Mouse (Mus musculus) heart, embryonic 14.5 days (tissue): ENCODE measurements around the gene Hist1h4i. TPM values are rescaled to one million over a fixed set of nuclear protein-coding genes. Genes with fewer than 3 reads are reported as not detected.

Source experiments
- microRNA-seq: library from miRNA; unstranded; fragments of <30 nt; microRNA quantifications from one replicate; pipeline ENCODE4, GENCODE M21; 2016
- polyA plus RNA-seq: library from polyadenylated mRNA; unstranded; fragments of >200 nt; fragmentation: Nextera tagmentation; extraction: Ambion mirVana; gene quantifications from 2 replicates; pipeline ENCODE4 v1.2.1, GENCODE M21; 2014

Gene Hist1h4i
- polyA plus RNA-seq, 1 experiment from 2014 or later: 9.3 TPM

Small RNAs within 50 kb of the gene (microRNA-seq; reads per million reads assigned to microRNA genes)
- gene Gm26300 (not detected), gene Gm44390 (not detected), gene Gm44486 (not detected)

Other genes with a start within 250 kb of the Hist1h4i start
- gene Hist1h2bq, start 231.2 kb downstream of the Hist1h4i start, polyA plus RNA-seq: 9.4 and 9.6 TPM in 2 replicates
- gene Hist1h2ao, start 230.9 kb downstream of the Hist1h4i start, polyA plus RNA-seq: not detected in 2 replicates
- gene Hist1h4m, start 229.6 kb downstream of the Hist1h4i start, polyA plus RNA-seq: not detected in 2 replicates
- 5.9 and 10.4 TPM in 2 replicates for gene Hist1h4n, start 209.2 kb downstream of the Hist1h4i start, polyA plus RNA-seq
- gene Hist1h2ap, start 207.9 kb downstream of the Hist1h4i start, polyA plus RNA-seq: 1,528 and 1,577 TPM in 2 replicates
- 10.6 and 11.1 TPM in 2 replicates for gene Hist1h2br, start 207.6 kb downstream of the Hist1h4i start, polyA plus RNA-seq
- 6.0 and 7.1 TPM in 2 replicates for gene Zfp184, start 96.3 kb downstream of the Hist1h4i start, polyA plus RNA-seq
- gene Pom121l2, start 60.2 kb downstream of the Hist1h4i start, polyA plus RNA-seq: not detected in 2 replicates
- gene Prss16, start 31.6 kb downstream of the Hist1h4i start, polyA plus RNA-seq: 0.88 TPM in 1 of 2 replicates, not detected in the other
- gene Hist1h2ah, start 5.8 kb downstream of the Hist1h4i start, polyA plus RNA-seq: 2.9 and 6.8 TPM in 2 replicates
- 1.9 and 2.3 TPM in 2 replicates for gene Hist1h2bk, start 5.5 kb downstream of the Hist1h4i start, polyA plus RNA-seq
- 9.7 and 11.2 TPM in 2 replicates for gene Hist1h2ag, start 1.6 kb upstream of the Hist1h4i start, polyA plus RNA-seq
- 2.5 and 2.6 TPM in 2 replicates for gene Hist1h2bj, start 1.9 kb upstream of the Hist1h4i start, polyA plus RNA-seq
- not detected in 2 replicates for gene Vmn1r188, start 43.1 kb upstream of the Hist1h4i start, polyA plus RNA-seq
- not detected in 2 replicates for gene Vmn1r189, start 64.5 kb upstream of the Hist1h4i start, polyA plus RNA-seq
- gene Vmn1r191, start 142.6 kb upstream of the Hist1h4i start, polyA plus RNA-seq: not detected in 2 replicates
- gene Vmn1r192, start 149.8 kb upstream of the Hist1h4i start, polyA plus RNA-seq: not detected in 2 replicates
- gene Vmn1r193, start 181.8 kb upstream of the Hist1h4i start, polyA plus RNA-seq: not detected in 2 replicates
- not detected in 2 replicates for gene Vmn1r194, start 202.9 kb upstream of the Hist1h4i start, polyA plus RNA-seq
- not detected in 2 replicates for gene Vmn1r195, start 229.2 kb upstream of the Hist1h4i start, polyA plus RNA-seq
- not detected in 2 replicates for gene Vmn1r196, start 248.6 kb upstream of the Hist1h4i start, polyA plus RNA-seq